Mouse (Mus musculus): ENCODE data around the gene Kcnmb3. TPM values are rescaled to one million over a fixed set of nuclear protein-coding genes. Genes with fewer than 3 reads are reported as not detected.

The Kcnmb3 gene
- total and polyA plus RNA-seq, 3 experiments = not detected

GRCm38 (mm10) chr3:32441710-32442109, 50.3 kb downstream of the Kcnmb3 start:
- Histone ChIP-seq H3K4me3 (ENCODE audit: control insufficient read depth in 1 of 2, insufficient read depth in 1 of 2, low read depth in 2 of 2, low read length in 2 of 2) (no peak overlapping the region), H3K9ac (ENCODE audit: control insufficient read depth, low read depth, low read length, poor library complexity, severe bottlenecking) (no peak overlapping the region), H3K79me2 (ENCODE audit: control insufficient read depth, insufficient read depth, low read length, poor library complexity) (no peaks in the 10 kb centered on the region), H3K27me3 (ENCODE audit: control insufficient read depth in 1 of 2, insufficient read depth in 2 of 2, low read length in 2 of 2) (no peaks in the 10 kb centered on the region), H3K27ac (ENCODE audit: control insufficient read depth, low read depth, low read length) (no peak overlapping the region), H3K36me3 (ENCODE audit: control insufficient read depth in 1 of 2, insufficient read depth in 2 of 2, low read length in 2 of 2) (peaks cover 0 to 12% of the 10 kb centered on the region in 2 experiments; a peak in 2 of 4 replicates), H3K4me1 (ENCODE audit: control insufficient read depth in 1 of 2, insufficient read depth in 2 of 2, low read length in 2 of 2) (no peaks in the 10 kb centered on the region), H3K9me3 (replicated peaks; ENCODE audit: insufficient read depth, low read length) (no peaks in the 10 kb centered on the region)
- DNase-seq (ENCODE audit: low read depth, low spot score) = no peak
- TF ChIP-seq ZMIZ1 (IDR thresholded peaks at IDR 0.05; ENCODE audit: low read depth, low read length) = no peak
- TF ChIP-seq POLR2AphosphoS2 (IDR thresholded peaks at IDR 0.05; ENCODE audit: low read length) = no peak
- no peak for TF ChIP-seq POLR2AphosphoS5 (IDR thresholded peaks at IDR 0.05; ENCODE audit: borderline replicate concordance, low read depth, low read length)
- TF ChIP-seq SMC3 (IDR thresholded peaks at IDR 0.05; ENCODE audit: low read depth, low read length) = no peak
- TF ChIP-seq ETS1 (IDR thresholded peaks at IDR 0.05; ENCODE audit: low read depth, low read length) = no peak
- no peak for TF ChIP-seq TBP (IDR thresholded peaks at IDR 0.05; ENCODE audit: low read depth, low read length)
- TF ChIP-seq ZC3H11A (IDR thresholded peaks at IDR 0.05; ENCODE audit: low read depth, low read length) = no peak

- no peak overlapping the region for H3K9ac ChIP-seq (ENCODE audit: control insufficient read depth, low read depth, low read length, poor library complexity, severe bottlenecking)
- H3K36me3 ChIP-seq (ENCODE audit: control insufficient read depth in 1 of 2, insufficient read depth in 2 of 2, low read length in 2 of 2) = peaks cover 0 to 11% of the 10 kb centered on the region in 2 experiments; a peak in 2 of 4 replicates
Measured at GRCm38 (mm10) chr3:32438716-32439115, 53.3 kb downstream of the Kcnmb3 start.

GRCm38 (mm10) chr3:32437820-32438219, 54.2 kb downstream of the Kcnmb3 start:
- Histone ChIP-seq H3K4me3 (ENCODE audit: control insufficient read depth in 1 of 2, insufficient read depth in 1 of 2, low read depth in 2 of 2, low read length in 2 of 2) (no peak overlapping the region), H3K27ac (ENCODE audit: control insufficient read depth, low read depth, low read length) (no peak overlapping the region), H3K36me3 (ENCODE audit: control insufficient read depth in 1 of 2, insufficient read depth in 2 of 2, low read length in 2 of 2) (peaks cover 0 to 11% of the 10 kb centered on the region in 2 experiments; a peak in 2 of 4 replicates), H3K27me3 (ENCODE audit: control insufficient read depth in 1 of 2, insufficient read depth in 2 of 2, low read length in 2 of 2) (no peaks in the 10 kb centered on the region), H3K9me3 (replicated peaks; ENCODE audit: insufficient read depth, low read length) (no peaks in the 10 kb centered on the region), H3K9ac (ENCODE audit: control insufficient read depth, low read depth, low read length, poor library complexity, severe bottlenecking) (no peak overlapping the region), H3K4me1 (ENCODE audit: control insufficient read depth in 1 of 2, insufficient read depth in 2 of 2, low read length in 2 of 2) (no peaks in the 10 kb centered on the region), H3K79me2 (ENCODE audit: control insufficient read depth, insufficient read depth, low read length, poor library complexity) (no peaks in the 10 kb centered on the region)
- TF ChIP-seq POLR2AphosphoS2 (IDR thresholded peaks at IDR 0.05; ENCODE audit: low read length) (no peak), POLR2A (IDR thresholded peaks at IDR 0.05; ENCODE audit: control insufficient read depth in 1 of 2, insufficient read depth in 1 of 2, low read depth in 1 of 2, low read length in 2 of 2, poor library complexity in 1 of 2) (no peak), ZKSCAN1 (IDR thresholded peaks at IDR 0.05; ENCODE audit: low read depth, low read length) (no peak), TCF12 (IDR thresholded peaks at IDR 0.05; ENCODE audit: low read depth, low read length) (no peak), CTCF (IDR thresholded peaks at IDR 0.05 in 2 of 3, conservative IDR thresholded peaks at IDR 0.05 in 1 of 3; ENCODE audit: control insufficient read depth in 1 of 3, insufficient read depth in 1 of 3, low read depth in 2 of 3, low read length in 3 of 3, poor library complexity in 1 of 3, severe bottlenecking in 1 of 3) (no peak), RCOR1 (IDR thresholded peaks at IDR 0.05; ENCODE audit: low read depth, low read length) (no peak), MXI1 (IDR thresholded peaks at IDR 0.05; ENCODE audit: low read depth, low read length) (no peak), EP300 (IDR thresholded peaks at IDR 0.05; ENCODE audit: low read depth in 1 of 2, low read length in 2 of 2) (no peak), MAFK (IDR thresholded peaks at IDR 0.05; ENCODE audit: borderline replicate concordance, low read depth, low read length) (no peak), E2F4 (IDR thresholded peaks at IDR 0.05; ENCODE audit: borderline replicate concordance, low read depth, low read length) (no peak), HCFC1 (IDR thresholded peaks at IDR 0.05; ENCODE audit: low read depth, low read length) (no peak), ZMIZ1 (IDR thresholded peaks at IDR 0.05; ENCODE audit: low read depth, low read length) (no peak), ZNF384 (IDR thresholded peaks at IDR 0.05; ENCODE audit: low read depth, low read length) (no peak), GABPA (IDR thresholded peaks at IDR 0.05; ENCODE audit: low read depth, low read length) (no peak), TAL1 (IDR thresholded peaks at IDR 0.05; ENCODE audit: low read length) (no peak), UBTF (IDR thresholded peaks at IDR 0.05; ENCODE audit: borderline replicate concordance, insufficient read depth, low read depth, low read length) (no peak), GATA1 (IDR thresholded peaks at IDR 0.05; ENCODE audit: low read depth, low read length) (no peak), ELF1 (IDR thresholded peaks at IDR 0.05; ENCODE audit: low read depth, low read length) (no peak), NRF1 (IDR thresholded peaks at IDR 0.05; ENCODE audit: insufficient read depth, low read depth, low read length, poor library complexity, severe bottlenecking) (no peak)
- DNase-seq (ENCODE audit: low read depth, low spot score) = no peak

More at GRCm38 (mm10) chr3:32438716-32439115, 53.3 kb downstream of the Kcnmb3 start:
- Histone ChIP-seq H3K27me3 (ENCODE audit: control insufficient read depth in 1 of 2, insufficient read depth in 2 of 2, low read length in 2 of 2) (no peaks in the 10 kb centered on the region), H3K27ac (ENCODE audit: control insufficient read depth, low read depth, low read length) (no peak overlapping the region), H3K79me2 (ENCODE audit: control insufficient read depth, insufficient read depth, low read length, poor library complexity) (no peaks in the 10 kb centered on the region), H3K9me3 (replicated peaks; ENCODE audit: insufficient read depth, low read length) (no peaks in the 10 kb centered on the region), H3K4me1 (ENCODE audit: control insufficient read depth in 1 of 2, insufficient read depth in 2 of 2, low read length in 2 of 2) (no peaks in the 10 kb centered on the region), H3K4me3 (ENCODE audit: control insufficient read depth in 1 of 2, insufficient read depth in 1 of 2, low read depth in 2 of 2, low read length in 2 of 2) (no peak overlapping the region)
- TF ChIP-seq RAD21 (IDR thresholded peaks at IDR 0.05; ENCODE audit: low read depth, low read length) = no peak
- TF ChIP-seq TAL1 (IDR thresholded peaks at IDR 0.05; ENCODE audit: low read length) = no peak
- no peak for TF ChIP-seq MAX (IDR thresholded peaks at IDR 0.05; ENCODE audit: low read length)
- TF ChIP-seq CHD2 (IDR thresholded peaks at IDR 0.05; ENCODE audit: low read length) = no peak
- TF ChIP-seq SMC3 (IDR thresholded peaks at IDR 0.05; ENCODE audit: low read depth, low read length) = no peak
- TF ChIP-seq MEF2A (IDR thresholded peaks at IDR 0.05; ENCODE audit: extremely low read depth, insufficient replicate concordance, low read depth, low read length, poor library complexity, severe bottlenecking) = no peak
- TF ChIP-seq SIN3A (IDR thresholded peaks at IDR 0.05; ENCODE audit: low read length) = no peak
- DNase-seq (ENCODE audit: low read depth, low spot score) = no peak

Data from MEL (cell line).